Mouse (Mus musculus) heart, adult 10 weeks (tissue): ENCODE measurements around the gene Zfp457. TPM values are rescaled to one million over a fixed set of nuclear protein-coding genes. Genes with fewer than 3 reads are reported as not detected.

Experiments
- polyA plus RNA-seq: library from polyadenylated mRNA; stranded (reverse); fragments of 350-450 nt; fragmentation: Illumina TruSeq; extraction: RNeasy Lipid Tissue Mini Kit (QIAGEN cat#74804); gene quantifications from one replicate; pipeline ENCODE4 v1.2.3, GENCODE M21; 2014; ENCODE audit warnings: low read depth, low replicate concordance

Gene Zfp457
- 2.1 TPM for polyA plus RNA-seq

DNA sequence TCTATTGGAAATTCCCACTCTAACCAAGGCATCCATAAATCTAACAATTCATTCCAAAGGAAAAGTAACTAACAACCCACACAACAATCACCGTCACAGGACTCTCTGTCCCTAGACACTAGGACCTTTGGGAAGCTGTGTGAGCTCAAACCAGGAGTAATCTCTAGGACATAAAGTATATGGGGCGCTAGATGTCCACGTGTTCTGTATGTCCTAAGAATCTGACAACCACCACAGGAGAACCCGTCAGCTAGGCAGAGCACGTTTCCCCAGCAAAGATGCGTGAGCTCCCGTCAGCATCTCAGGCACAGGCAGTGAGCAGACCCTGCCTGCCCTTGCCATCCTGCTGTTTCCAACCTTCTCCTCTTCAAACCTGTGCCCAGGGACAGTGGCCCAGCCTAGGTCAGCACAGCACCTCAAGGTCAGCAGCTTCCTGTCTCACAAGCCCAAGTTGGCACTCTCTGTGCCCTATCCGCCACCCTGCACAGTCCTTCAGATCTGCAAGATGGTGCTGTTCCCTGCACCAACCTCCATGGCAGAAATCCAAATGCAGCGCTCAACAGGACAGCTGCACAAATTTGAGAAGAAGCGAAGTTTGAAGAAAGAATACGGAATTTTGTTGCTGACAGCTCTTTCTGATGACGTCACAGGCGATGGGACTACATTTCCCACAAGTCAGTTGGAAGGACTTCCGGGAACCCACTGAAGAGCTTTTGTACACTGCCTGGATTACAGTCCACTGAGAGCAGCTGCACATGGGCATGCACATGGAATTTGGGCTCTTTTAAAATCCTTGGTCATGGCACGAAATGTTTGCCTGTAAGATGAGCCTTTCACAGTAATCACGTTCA is at the start of gene Zfp457:
TSS of gene Zfp457 (minus strand) at position 664 of the 851 bp plus-strand sequence.

DNA sequence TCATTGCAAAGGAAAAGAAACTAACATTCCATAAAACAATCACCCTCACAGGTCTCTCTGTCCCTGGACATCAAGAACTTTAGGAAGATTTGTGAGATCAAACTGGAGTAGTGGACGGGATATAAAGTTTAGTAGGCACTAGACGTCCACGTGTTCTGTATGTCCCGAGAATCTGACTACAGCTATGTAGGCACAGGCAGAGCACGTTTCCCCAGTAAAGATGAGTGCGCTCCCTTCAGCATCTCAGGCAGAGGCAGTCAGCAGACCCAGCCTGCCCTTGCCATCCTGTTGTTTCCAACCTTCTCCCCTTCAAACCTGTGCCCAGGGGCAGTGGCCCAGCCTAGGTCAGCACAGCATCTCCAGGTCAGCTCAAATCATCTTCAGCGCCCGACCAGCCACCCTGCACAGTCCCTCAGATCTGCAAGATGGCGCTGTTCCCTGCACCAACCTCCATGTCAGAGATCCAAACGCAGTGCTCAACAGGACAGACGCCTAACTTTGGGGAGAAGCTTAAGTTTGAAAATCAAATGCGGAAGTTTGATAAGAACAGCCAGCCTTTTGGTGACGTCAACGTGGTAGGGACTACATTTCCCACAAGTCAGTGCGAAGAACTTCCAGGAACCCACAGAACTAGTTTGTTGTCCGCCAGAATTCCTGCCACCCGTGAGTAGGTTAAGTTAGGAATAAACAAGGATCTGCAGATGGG is 25.9 kb upstream of the Zfp457 start, which contains the start of gene Zfp595:
TSS of gene Zfp595 (minus strand) at position 552 of the 706 bp plus-strand sequence.

DNA sequence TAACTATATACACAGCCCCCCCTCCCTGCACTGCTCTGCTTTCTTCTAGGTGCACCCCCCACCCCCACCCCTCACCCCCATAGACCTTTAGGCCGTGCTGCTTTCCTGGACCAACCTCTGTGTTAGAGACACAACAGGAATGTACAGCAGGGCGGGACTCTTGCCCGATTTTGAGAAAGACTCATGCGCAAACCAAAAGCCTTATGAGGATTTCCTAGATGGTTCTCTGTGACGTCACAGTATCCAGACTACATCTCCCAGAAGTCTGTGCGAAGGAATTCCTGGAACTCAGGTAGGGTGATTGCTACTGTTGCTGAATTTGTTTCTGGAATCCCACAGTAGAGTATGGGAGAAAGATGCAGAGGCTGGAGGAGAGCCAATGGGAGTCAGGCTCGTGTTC is 28.0 kb downstream of the Zfp457 start, which contains the start of gene Zfp458:
TSS of gene Zfp458 (minus strand) at position 153 of the 400 bp plus-strand sequence.

Other genes with a start within 250 kb of the Zfp457 start
- 1.6 TPM for gene Zfp712, start 245.3 kb downstream of the Zfp457 start, polyA plus RNA-seq
- gene Zfp708, start 208.5 kb downstream of the Zfp457 start, polyA plus RNA-seq = 2.9 TPM
- 1.9 TPM for gene Gm28557, start 197.9 kb downstream of the Zfp457 start, polyA plus RNA-seq
- 1.0 TPM for gene Rslcan18, start 190.2 kb downstream of the Zfp457 start, polyA plus RNA-seq
- gene Zfp759, start 184.8 kb downstream of the Zfp457 start, polyA plus RNA-seq = 3.1 TPM
- gene Rsl1, start 133.3 kb downstream of the Zfp457 start, polyA plus RNA-seq = 4.3 TPM
- 0.63 TPM for gene Zfp455, start 112.0 kb downstream of the Zfp457 start, polyA plus RNA-seq
- gene Zfp458, start 28.0 kb downstream of the Zfp457 start, polyA plus RNA-seq = 0.99 TPM
- 2.4 TPM for gene Zfp595, start 26.1 kb upstream of the Zfp457 start, polyA plus RNA-seq
- gene Gm28044, start 54.1 kb upstream of the Zfp457 start, polyA plus RNA-seq = 2.9 TPM
- gene Zfp953, start 54.1 kb upstream of the Zfp457 start, polyA plus RNA-seq = 1.2 TPM
- not detected for gene Gm28041, start 69.2 kb upstream of the Zfp457 start, polyA plus RNA-seq
- gene Zfp456, start 69.3 kb upstream of the Zfp457 start, polyA plus RNA-seq = 1.0 TPM
- 2.2 TPM for gene Zfp429, start 93.3 kb upstream of the Zfp457 start, polyA plus RNA-seq
- 1.7 TPM for gene Zfp459, start 114.9 kb upstream of the Zfp457 start, polyA plus RNA-seq
- gene Zfp874a, start 145.1 kb upstream of the Zfp457 start, polyA plus RNA-seq = 6.8 TPM
- gene Zfp874b, start 177.8 kb upstream of the Zfp457 start, polyA plus RNA-seq = 14.5 TPM
- gene Zfp58, start 194.1 kb upstream of the Zfp457 start, polyA plus RNA-seq = 4.5 TPM
- not detected for gene Gm26965, start 219.7 kb upstream of the Zfp457 start, polyA plus RNA-seq
- gene Zfp87, start 219.7 kb upstream of the Zfp457 start, polyA plus RNA-seq = 11.1 TPM
- 3.5 TPM for gene Zfp748, start 247.3 kb upstream of the Zfp457 start, polyA plus RNA-seq